Mouse (Mus musculus) midbrain, embryonic 10.5 days (tissue): Measurements from ENCODE around the gene Riox2. TPM values are rescaled to one million over a fixed set of nuclear protein-coding genes. Genes with fewer than 3 reads are reported as not detected.

ENCODE experiments used
- DNase-seq: peaks from one replicate; pipeline ENCODE4 v3.0.0-alpha.2; 2017; ENCODE audit warnings: low spot score
- H3K27ac ChIP-seq: fragments of 300-500 bp; sonication (generic); replicated peaks from 2 replicates; pipeline ENCODE4 v1.5.1; 2016; ENCODE audit warnings: mild to moderate bottlenecking
- H3K27me3 ChIP-seq: fragments of 300-500 bp; sonication (generic); 2 replicates; pipeline ENCODE4 v1.6.1; 2016; ENCODE audit warnings: low read depth, mild to moderate bottlenecking; ENCODE audit not compliant: poor library complexity, severe bottlenecking
- H3K36me3 ChIP-seq: fragments of 300-500 bp; sonication (generic); 2 replicates; pipeline ENCODE4 v1.6.1; 2016; ENCODE audit warnings: mild to moderate bottlenecking, moderate library complexity
- H3K4me1 ChIP-seq: fragments of 300-500 bp; sonication (generic); 2 replicates; pipeline ENCODE4 v1.6.1; 2016
- H3K4me3 ChIP-seq: fragments of 300-500 bp; sonication (generic); 2 replicates; pipeline ENCODE4 v1.5.1; 2016; ENCODE audit warnings: mild to moderate bottlenecking, moderate library complexity
- H3K9me3 ChIP-seq: fragments of 300-500 bp; sonication (generic); replicated peaks from 2 replicates; pipeline ENCODE4 v1.6.1; 2016; ENCODE audit warnings: mild to moderate bottlenecking
- WGBS: fragments of 180-500 bp; shearing (Covaris S2); methylation state at CpG from one replicate; pipeline ENCODE4 v1.1.7; 2016; 5-methylcytosine and 5-hydroxymethylcytosine counted together
- polyA plus RNA-seq: library from polyadenylated mRNA; unstranded; fragments of >200 nt; fragmentation: Nextera tagmentation; extraction: Ambion mirVana; gene quantifications from 2 replicates; pipeline ENCODE4 v1.2.1, GENCODE M21; 2016

Gene Riox2
- polyA plus RNA-seq, 1 experiment from 2014 or later: 33.9 TPM

DNA sequence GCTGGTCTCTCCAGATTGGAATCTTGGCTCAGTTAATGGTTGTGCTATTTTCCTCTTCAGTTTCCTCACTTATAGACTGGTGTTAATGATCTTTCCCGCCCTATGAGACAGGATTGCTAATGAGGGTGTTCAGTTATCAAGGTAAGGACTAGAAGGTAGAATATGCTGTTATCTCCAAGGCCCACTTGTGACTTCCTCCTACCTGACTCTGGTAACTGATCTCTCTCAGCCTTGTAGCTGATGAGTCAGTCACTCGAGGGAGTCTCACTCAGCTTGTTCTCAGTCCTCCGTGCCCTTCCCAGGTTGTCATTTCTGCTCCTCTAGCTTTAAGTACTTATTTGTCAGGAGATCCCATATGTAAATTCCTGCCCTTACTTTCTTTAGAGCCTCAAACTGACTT, 6.4 kb downstream of the Riox2 start:
- H3K9me3 ChIP-seq: no peaks in the 10 kb centered on the region
- H3K36me3 ChIP-seq: peaks cover 62% of the 10 kb centered on the region
- no peaks in the 10 kb centered on the region for H3K27me3 ChIP-seq
- H3K27ac ChIP-seq: no peak overlapping the region
- DNase-seq: no peak
- WGBS: 90% methylated on average over 3 of the region's 3 CpGs
- peaks cover under 1% of the 10 kb centered on the region; the same call in 1 of the 2 replicates for H3K4me1 ChIP-seq
- no peak overlapping the region for H3K4me3 ChIP-seq

DNA sequence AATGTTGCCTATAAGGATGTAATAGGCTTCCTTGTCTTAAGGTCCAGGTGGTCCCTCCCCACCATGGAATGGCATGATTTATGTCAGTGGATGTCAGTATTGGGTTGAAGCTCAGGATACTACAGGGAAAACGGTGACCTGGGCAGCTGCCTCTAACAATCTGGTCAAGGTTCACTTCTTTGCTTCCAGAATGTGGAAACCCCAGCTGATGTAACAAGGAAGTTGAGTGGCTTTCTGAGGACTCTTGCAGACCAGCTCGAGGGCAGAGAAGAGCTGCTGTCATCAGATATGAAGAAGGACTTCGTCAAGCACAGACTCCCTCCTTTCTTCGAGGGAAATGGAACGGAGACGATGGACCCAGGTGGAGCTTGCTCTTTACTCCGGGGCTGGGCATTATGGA, 15.7 kb downstream of the Riox2 start:
- Histone ChIP-seq H3K4me1 (no peaks in the 10 kb centered on the region), H3K27ac (no peak overlapping the region), H3K27me3 (no peaks in the 10 kb centered on the region), H3K36me3 (peaks cover 90% of the 10 kb centered on the region), H3K9me3 (no peaks in the 10 kb centered on the region), H3K4me3 (no peak overlapping the region)
- no peak for DNase-seq
- WGBS: 92% methylated on average over 7 of the region's 7 CpGs

DNA sequence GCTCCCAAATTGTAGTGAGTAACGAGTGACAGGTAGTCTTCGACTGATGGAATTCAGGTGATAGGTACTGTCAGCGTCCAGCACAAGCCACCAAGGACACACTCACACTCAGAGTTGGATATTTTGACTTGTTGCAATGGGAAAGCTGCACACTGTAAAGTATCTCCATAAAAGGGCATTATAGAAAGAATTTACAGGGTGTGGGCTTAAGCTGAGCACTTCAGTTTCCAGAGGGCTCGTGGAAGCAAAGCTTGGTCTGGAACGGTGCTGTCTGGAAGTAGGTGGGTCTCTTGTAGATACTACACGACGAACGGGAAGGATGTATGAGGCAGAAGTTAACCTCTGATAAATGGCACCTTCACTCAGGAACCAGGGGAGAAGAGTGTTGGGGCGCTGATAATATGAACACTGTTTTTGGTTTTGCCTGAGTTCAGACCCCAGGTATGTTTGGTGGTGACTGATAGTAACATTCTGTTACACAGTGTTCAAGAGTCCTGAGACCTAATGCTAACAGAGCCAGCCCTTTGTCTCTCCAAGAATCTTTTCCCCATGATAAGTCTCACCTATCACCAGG, 16.5 kb downstream of the Riox2 start:
- no peaks in the 10 kb centered on the region for H3K4me1 ChIP-seq
- H3K36me3 ChIP-seq: peaks cover 90% of the 10 kb centered on the region
- 94% methylated on average over 9 of the region's 9 CpGs for WGBS
- no peak for DNase-seq
- no peak overlapping the region for H3K4me3 ChIP-seq
- no peaks in the 10 kb centered on the region for H3K9me3 ChIP-seq
- H3K27me3 ChIP-seq: no peaks in the 10 kb centered on the region
- no peak overlapping the region for H3K27ac ChIP-seq

GRCm38 (mm10) chr16:59493199-59493598, 21.6 kb downstream of the Riox2 start:
- no peaks in the 10 kb centered on the region for H3K27me3 ChIP-seq
- H3K27ac ChIP-seq: no peak overlapping the region
- no peaks in the 10 kb centered on the region for H3K9me3 ChIP-seq
- peaks cover 67% of the 10 kb centered on the region for H3K36me3 ChIP-seq
- 92% methylated on average over 14 of the region's 14 CpGs for WGBS
- no peak overlapping the region for H3K4me3 ChIP-seq
- no peaks in the 10 kb centered on the region for H3K4me1 ChIP-seq
- no peak for DNase-seq

DNA sequence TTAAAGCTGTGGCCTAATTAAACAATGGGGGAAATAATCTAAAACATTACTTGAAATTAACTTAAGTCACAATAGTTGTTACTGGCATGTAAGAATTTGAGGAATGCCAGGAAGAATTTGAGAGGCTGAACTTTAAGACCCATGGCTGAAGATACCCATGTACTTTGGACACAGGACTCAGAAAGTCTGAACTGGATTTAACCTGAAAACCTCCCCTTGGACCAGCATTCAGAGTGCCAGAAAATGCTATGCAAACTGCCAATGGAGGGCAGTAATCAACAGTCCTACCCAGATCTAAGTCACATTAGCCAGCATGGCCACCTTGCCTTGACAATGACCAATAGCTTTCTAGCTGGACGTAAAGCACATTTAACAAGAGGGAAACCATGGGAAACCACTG, 26.4 kb downstream of the Riox2 start:
- Histone ChIP-seq H3K4me3 (no peak overlapping the region), H3K27ac (no peak overlapping the region), H3K9me3 (no peaks in the 10 kb centered on the region), H3K4me1 (no peaks in the 10 kb centered on the region), H3K36me3 (peaks cover 27% of the 10 kb centered on the region), H3K27me3 (no peaks in the 10 kb centered on the region)
- no peak for DNase-seq
- 93% methylated on average over 1 of the region's 1 CpGs for WGBS

- no peak overlapping the region for H3K27ac ChIP-seq
- no peaks in the 10 kb centered on the region for H3K27me3 ChIP-seq
- WGBS: 90% methylated on average over 3 of the region's 3 CpGs
- H3K4me1 ChIP-seq: no peaks in the 10 kb centered on the region
- H3K9me3 ChIP-seq: no peaks in the 10 kb centered on the region
- H3K4me3 ChIP-seq: no peak overlapping the region
- DNase-seq: no peak
- peaks cover 15% of the 10 kb centered on the region for H3K36me3 ChIP-seq
Measured at GRCm38 (mm10) chr16:59499180-59499579, 27.6 kb downstream of the Riox2 start.

DNA sequence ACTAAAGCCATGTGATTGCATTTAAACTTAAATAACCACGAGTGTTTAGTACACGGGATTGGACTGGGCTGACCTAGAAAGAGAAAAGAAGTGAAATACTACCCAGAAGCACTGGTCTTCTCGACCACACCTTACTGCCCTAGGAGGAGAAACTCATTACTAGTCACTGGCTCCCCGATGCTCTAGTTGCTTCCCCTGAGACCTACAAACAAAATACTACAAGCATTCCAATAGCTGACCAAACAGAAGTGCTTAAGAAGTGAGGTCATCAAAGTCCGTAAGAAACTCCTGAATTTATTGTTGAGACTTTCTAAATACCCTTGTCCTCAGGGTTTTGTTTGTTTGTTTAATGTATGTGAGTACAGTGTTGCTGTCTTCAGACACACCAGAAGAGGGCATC, 38.3 kb downstream of the Riox2 start:
- Histone ChIP-seq H3K4me1 (no peaks in the 10 kb centered on the region), H3K9me3 (no peaks in the 10 kb centered on the region), H3K4me3 (no peak overlapping the region), H3K27me3 (no peaks in the 10 kb centered on the region), H3K36me3 (no peaks in the 10 kb centered on the region), H3K27ac (no peak overlapping the region)
- no peak for DNase-seq
- 89% methylated on average over 5 of the region's 5 CpGs for WGBS

DNA sequence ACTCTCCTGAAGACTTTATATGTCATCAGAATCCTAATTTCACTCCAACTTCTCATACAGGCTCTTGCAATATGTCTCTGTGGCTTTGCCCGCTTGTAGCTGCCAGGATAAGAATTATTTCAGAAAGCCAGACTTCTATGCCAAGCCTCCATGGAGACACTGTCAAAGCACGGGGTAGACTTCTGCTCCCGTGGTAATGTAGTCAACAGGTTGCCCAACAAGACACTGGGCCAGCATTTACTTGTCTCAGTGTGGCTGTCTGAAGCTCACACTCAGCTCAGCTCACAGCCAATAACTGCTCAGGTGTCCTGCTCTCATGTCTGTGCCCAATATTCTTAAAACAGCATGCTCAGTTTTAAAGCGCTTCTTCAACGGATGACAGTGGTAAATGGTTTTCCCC, 43.6 kb downstream of the Riox2 start:
- H3K27me3 ChIP-seq: no peaks in the 10 kb centered on the region
- DNase-seq: no peak
- H3K9me3 ChIP-seq: no peaks in the 10 kb centered on the region
- no peak overlapping the region for H3K4me3 ChIP-seq
- 90% methylated on average over 5 of the region's 5 CpGs for WGBS
- no peaks in the 10 kb centered on the region for H3K4me1 ChIP-seq
- H3K27ac ChIP-seq: no peak overlapping the region
- 0 out of 2 replicates have a peak, but pooled peaks cover 3% of the 10 kb centered on the region for H3K36me3 ChIP-seq

DNA sequence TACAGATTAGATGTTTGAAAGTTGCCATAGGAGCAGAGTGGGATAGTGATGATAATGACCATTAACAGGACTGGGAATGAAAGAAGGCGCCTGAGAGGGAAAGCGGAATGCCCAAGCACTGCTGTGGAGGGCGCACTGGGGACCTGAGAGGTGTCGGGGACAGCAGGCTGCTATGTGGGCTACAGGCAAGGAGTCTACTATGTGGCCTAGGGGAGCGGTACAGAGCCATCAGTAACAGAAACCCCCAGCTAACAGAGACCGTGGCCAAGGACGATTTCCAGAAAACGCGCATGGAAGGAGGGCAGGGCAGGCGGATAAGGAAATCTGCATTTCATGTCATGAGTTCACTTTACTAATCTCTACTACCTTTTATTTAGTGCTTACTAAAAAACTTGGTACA, 45.4 kb downstream of the Riox2 start:
- 95% methylated on average over 10 of the region's 10 CpGs for WGBS
- no peak for DNase-seq
- H3K4me3 ChIP-seq: no peak overlapping the region
- no peaks in the 10 kb centered on the region for H3K9me3 ChIP-seq
- no peak overlapping the region for H3K27ac ChIP-seq
- H3K4me1 ChIP-seq: no peaks in the 10 kb centered on the region
- no peaks in the 10 kb centered on the region for H3K27me3 ChIP-seq
- H3K36me3 ChIP-seq: 0 out of 2 replicates have a peak, but pooled peaks cover 3% of the 10 kb centered on the region

DNA sequence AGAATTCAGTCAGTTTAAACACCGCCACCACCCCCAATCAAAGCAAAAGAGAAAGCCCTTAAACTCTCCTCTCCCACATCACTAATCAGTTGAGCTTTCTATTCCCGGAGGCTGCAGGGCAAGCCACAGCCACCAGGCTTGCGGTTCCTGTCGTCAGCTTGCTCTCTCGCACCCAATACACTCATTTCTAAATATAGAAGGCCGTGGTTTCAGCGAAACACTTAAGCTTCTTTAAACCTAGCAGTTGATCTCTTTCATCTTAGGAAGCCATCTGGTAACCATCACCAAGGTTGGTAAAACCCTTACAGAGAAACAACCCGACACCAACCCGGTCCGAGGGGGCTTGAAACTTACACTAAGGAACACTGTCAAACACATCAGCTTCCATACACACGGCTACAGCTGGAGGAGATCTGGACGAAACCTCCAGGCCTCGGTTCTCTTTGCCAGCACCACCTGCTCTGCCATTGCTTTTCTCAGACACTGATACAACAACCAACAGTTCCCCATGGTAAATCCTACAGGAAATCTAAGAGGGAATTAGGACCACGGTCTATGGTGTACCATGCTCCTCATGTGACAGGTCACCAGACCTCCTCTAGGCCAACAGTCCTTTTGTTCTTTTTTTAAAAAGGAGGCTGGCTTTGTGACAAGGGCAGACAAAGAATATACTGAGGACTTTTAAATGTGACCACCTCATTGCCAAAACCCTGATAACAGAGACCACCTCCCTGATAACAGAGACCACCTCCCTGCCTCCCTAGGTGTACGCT, 46.1 kb downstream of the Riox2 start:
- Histone ChIP-seq H3K27me3 (no peaks in the 10 kb centered on the region), H3K36me3 (0 out of 2 replicates have a peak, but pooled peaks cover 3% of the 10 kb centered on the region), H3K9me3 (no peaks in the 10 kb centered on the region), H3K4me3 (no peak overlapping the region), H3K27ac (no peak overlapping the region), H3K4me1 (no peaks in the 10 kb centered on the region)
- DNase-seq: no peak
- WGBS: 84% methylated on average over 15 of the region's 15 CpGs

DNA sequence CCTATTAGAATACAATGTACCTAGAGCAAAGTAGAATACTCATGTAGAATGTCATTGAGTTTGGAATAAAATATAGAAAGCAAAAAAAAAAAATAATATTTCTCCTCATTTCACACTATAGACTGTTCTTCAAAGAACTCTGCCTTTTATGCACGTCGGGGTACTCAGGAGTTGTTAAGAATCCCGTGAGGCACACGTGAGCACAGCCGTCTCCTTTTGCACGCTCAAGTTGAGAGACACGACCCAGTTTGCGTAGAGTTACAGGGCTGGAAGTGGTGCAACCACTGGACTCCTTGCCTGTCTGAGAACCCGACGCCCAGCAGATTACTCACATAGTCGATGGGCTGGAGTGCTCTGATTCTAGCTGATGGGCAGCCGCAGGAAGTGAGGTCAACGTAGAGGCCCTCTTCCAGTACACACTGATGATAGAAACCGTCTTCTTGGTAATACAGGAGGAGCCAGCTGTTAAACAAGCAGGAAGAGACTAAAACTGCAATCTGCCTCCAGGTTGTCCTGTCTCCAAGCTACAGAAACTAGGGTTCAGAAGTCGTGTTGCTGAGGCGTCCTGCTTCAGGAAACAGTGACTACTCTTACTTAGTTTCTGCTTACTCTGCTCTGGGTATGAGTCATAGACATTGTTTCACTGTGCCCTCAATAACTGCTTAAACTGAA, 50.3 kb downstream of the Riox2 start:
- Histone ChIP-seq H3K27me3 (no peaks in the 10 kb centered on the region), H3K9me3 (no peaks in the 10 kb centered on the region), H3K4me1 (no peaks in the 10 kb centered on the region), H3K27ac (no peak overlapping the region), H3K4me3 (no peak overlapping the region), H3K36me3 (no peaks in the 10 kb centered on the region)
- WGBS: 92% methylated on average over 16 of the region's 16 CpGs
- DNase-seq: no peak

DNA sequence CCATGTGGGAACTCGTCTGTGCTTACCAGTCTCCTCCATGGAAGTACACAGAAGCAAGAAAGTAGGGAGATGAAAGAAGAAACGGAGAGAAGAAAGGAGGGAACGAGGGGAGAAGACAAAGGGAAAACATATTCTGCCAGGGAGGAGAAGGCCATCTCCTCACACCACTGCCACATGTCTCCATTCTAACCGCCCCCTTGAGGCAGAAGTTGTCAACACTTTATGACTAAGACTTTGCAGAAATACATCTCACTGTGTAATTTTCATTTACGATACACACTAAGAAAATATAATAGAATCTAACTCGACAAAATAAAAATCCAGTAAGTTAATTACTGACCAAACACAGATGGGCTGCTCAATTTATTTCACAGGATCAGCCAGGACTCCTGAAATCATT, 55.4 kb downstream of the Riox2 start:
- WGBS: 86% methylated on average over 6 of the region's 6 CpGs
- H3K36me3 ChIP-seq: peaks cover 11% of the 10 kb centered on the region
- peaks cover 4% of the 10 kb centered on the region; the same call in 1 of the 2 replicates for H3K9me3 ChIP-seq
- H3K27me3 ChIP-seq: no peaks in the 10 kb centered on the region
- no peak overlapping the region for H3K4me3 ChIP-seq
- DNase-seq: no peak
- H3K27ac ChIP-seq: no peak overlapping the region
- H3K4me1 ChIP-seq: no peaks in the 10 kb centered on the region

GRCm38 (mm10) chr16:59529570-59529969, 58.0 kb downstream of the Riox2 start:
- no peaks in the 10 kb centered on the region for H3K27me3 ChIP-seq
- no peaks in the 10 kb centered on the region for H3K4me1 ChIP-seq
- 91% methylated on average over 13 of the region's 13 CpGs for WGBS
- no peak overlapping the region for H3K4me3 ChIP-seq
- H3K9me3 ChIP-seq: peaks cover 4% of the 10 kb centered on the region; the same call in 1 of the 2 replicates
- no peak overlapping the region for H3K27ac ChIP-seq
- DNase-seq: no peak
- peaks cover 11% of the 10 kb centered on the region for H3K36me3 ChIP-seq
